Mouse (Mus musculus) intestine, embryonic 15.5 days (tissue): ENCODE results near the gene Grid2. TPM values are rescaled to one million over a fixed set of nuclear protein-coding genes. Genes with fewer than 3 reads are reported as not detected.

ENCODE experiments used
- ATAC-seq: fragments of 200-750 bp; cut with Nextera tagmentation; 2 replicates; pipeline ENCODE4 v1.8.0; 2017; ENCODE audit warnings: moderate TSS enrichment, moderate library complexity
- H3K27ac ChIP-seq: fragments of 300-500 bp; sonication (generic); 2 replicates; pipeline ENCODE4 v1.5.1; 2015; ENCODE audit warnings: mild to moderate bottlenecking, inconsistent platforms
- H3K27me3 ChIP-seq: fragments of 300-500 bp; sonication (generic); replicated peaks from 2 replicates; pipeline ENCODE4 v1.6.1; 2015; ENCODE audit warnings: inconsistent platforms
- H3K36me3 ChIP-seq: fragments of 300-500 bp; sonication (generic); 2 replicates; pipeline ENCODE4 v1.6.1; 2015; ENCODE audit warnings: inconsistent platforms
- H3K4me1 ChIP-seq: fragments of 300-500 bp; sonication (generic); replicated peaks from 2 replicates; pipeline ENCODE4 v1.6.1; 2015; ENCODE audit warnings: inconsistent platforms
- H3K4me2 ChIP-seq: fragments of 300-500 bp; sonication (generic); replicated peaks from 2 replicates; pipeline ENCODE4 v1.6.1; 2015; ENCODE audit warnings: mild to moderate bottlenecking, inconsistent platforms
- H3K4me3 ChIP-seq: fragments of 300-500 bp; sonication (generic); replicated peaks from 2 replicates; pipeline ENCODE4 v1.5.1; 2015; ENCODE audit warnings: inconsistent platforms
- H3K9ac ChIP-seq: fragments of 300-500 bp; sonication (generic); 2 replicates; pipeline ENCODE4 v1.6.1; 2015; ENCODE audit warnings: inconsistent platforms
- H3K9me3 ChIP-seq: fragments of 300-500 bp; sonication (generic); 2 replicates; pipeline ENCODE4 v1.6.1; 2016; ENCODE audit warnings: inconsistent platforms
- WGBS: fragments of 180-500 bp; shearing (Covaris S2); methylation state at CpG from one replicate; pipeline ENCODE4 v1.1.7; 2015; 5-methylcytosine and 5-hydroxymethylcytosine counted together
- polyA plus RNA-seq: library from polyadenylated mRNA; unstranded; fragments of >200 nt; fragmentation: Nextera tagmentation; extraction: Ambion mirVana; gene quantifications from 2 replicates; pipeline ENCODE4 v1.2.1, GENCODE M21; 2015

Gene Grid2
- polyA plus RNA-seq, 1 experiment from 2014 or later: 0.72 TPM

- 97% methylated on average over 1 of the region's 1 CpGs for WGBS
- H3K9me3 ChIP-seq: no peaks in the 10 kb centered on the region
- ATAC-seq: no peak
These were observed 446.0 kb downstream of the Grid2 start for GRCm38 (mm10) chr6:63701684-63702083.

GRCm38 (mm10) chr6:63733740-63734139 is 478.1 kb downstream of the Grid2 start:
- no peak overlapping the region for H3K27ac ChIP-seq
- no peak overlapping the region for H3K4me2 ChIP-seq
- no peak for ATAC-seq
- no peaks in the 10 kb centered on the region for H3K4me1 ChIP-seq
- H3K27me3 ChIP-seq: no peaks in the 10 kb centered on the region
- H3K9ac ChIP-seq: no peak overlapping the region
- H3K36me3 ChIP-seq: no peaks in the 10 kb centered on the region
- no peaks in the 10 kb centered on the region for H3K9me3 ChIP-seq
- H3K4me3 ChIP-seq: no peak overlapping the region
- 77% methylated on average over 2 of the region's 2 CpGs for WGBS

More at GRCm38 (mm10) chr6:63701684-63702083, 446.0 kb downstream of the Grid2 start:
- Histone ChIP-seq H3K36me3 (no peaks in the 10 kb centered on the region), H3K9ac (no peak overlapping the region), H3K27ac (no peak overlapping the region), H3K4me3 (no peak overlapping the region), H3K4me1 (no peaks in the 10 kb centered on the region), H3K27me3 (no peaks in the 10 kb centered on the region), H3K4me2 (no peak overlapping the region)

GRCm38 (mm10) chr6:63762535-63762934 is 506.9 kb downstream of the Grid2 start:
- no peaks in the 10 kb centered on the region for H3K9me3 ChIP-seq
- no peaks in the 10 kb centered on the region for H3K36me3 ChIP-seq
- no peak overlapping the region for H3K4me2 ChIP-seq
- no peak overlapping the region for H3K27ac ChIP-seq
- WGBS: 84% methylated on average over 2 of the region's 2 CpGs
- no peak for ATAC-seq
- H3K4me1 ChIP-seq: no peaks in the 10 kb centered on the region
- no peak overlapping the region for H3K9ac ChIP-seq
- no peak overlapping the region for H3K4me3 ChIP-seq
- H3K27me3 ChIP-seq: no peaks in the 10 kb centered on the region

GRCm38 (mm10) chr6:63794679-63795078 is 539.0 kb downstream of the Grid2 start:
- Histone ChIP-seq H3K9ac (no peak overlapping the region), H3K4me1 (no peaks in the 10 kb centered on the region), H3K36me3 (no peaks in the 10 kb centered on the region), H3K27ac (no peak overlapping the region), H3K27me3 (no peaks in the 10 kb centered on the region), H3K4me3 (no peak overlapping the region), H3K9me3 (no peaks in the 10 kb centered on the region), H3K4me2 (no peak overlapping the region)
- no peak for ATAC-seq

- H3K27ac ChIP-seq: no peak overlapping the region
- no peak overlapping the region for H3K4me3 ChIP-seq
- no peaks in the 10 kb centered on the region for H3K4me1 ChIP-seq
- no peaks in the 10 kb centered on the region for H3K27me3 ChIP-seq
- 49% methylated on average over 5 of the region's 5 CpGs for WGBS
- H3K4me2 ChIP-seq: no peak overlapping the region
- no peaks in the 10 kb centered on the region for H3K9me3 ChIP-seq
- no peak for ATAC-seq
- H3K36me3 ChIP-seq: no peaks in the 10 kb centered on the region
- H3K9ac ChIP-seq: no peak overlapping the region
These were observed 564.6 kb downstream of the Grid2 start for GRCm38 (mm10) chr6:63820236-63820635.

GRCm38 (mm10) chr6:63862628-63863027 is 607.0 kb downstream of the Grid2 start:
- H3K27me3 ChIP-seq: no peaks in the 10 kb centered on the region
- H3K9ac ChIP-seq: no peak overlapping the region
- no peak overlapping the region for H3K27ac ChIP-seq
- 23% methylated on average over 2 of the region's 2 CpGs for WGBS
- H3K36me3 ChIP-seq: no peaks in the 10 kb centered on the region
- H3K4me1 ChIP-seq: no peaks in the 10 kb centered on the region
- no peak overlapping the region for H3K4me2 ChIP-seq
- no peak for ATAC-seq
- no peaks in the 10 kb centered on the region for H3K9me3 ChIP-seq
- H3K4me3 ChIP-seq: no peak overlapping the region

- H3K9me3 ChIP-seq: no peaks in the 10 kb centered on the region
- no peak overlapping the region for H3K4me3 ChIP-seq
- H3K9ac ChIP-seq: no peak overlapping the region
- H3K4me2 ChIP-seq: no peak overlapping the region
- no peak for ATAC-seq
- no peaks in the 10 kb centered on the region for H3K27me3 ChIP-seq
- no peaks in the 10 kb centered on the region for H3K4me1 ChIP-seq
- H3K27ac ChIP-seq: no peak overlapping the region
- 68% methylated on average over 3 of the region's 3 CpGs for WGBS
- H3K36me3 ChIP-seq: no peaks in the 10 kb centered on the region
These were observed 621.5 kb downstream of the Grid2 start for GRCm38 (mm10) chr6:63877088-63877764.

GRCm38 (mm10) chr6:63877765-63878345 is 622.2 kb downstream of the Grid2 start:
- no peak overlapping the region for H3K27ac ChIP-seq
- WGBS: 59% methylated on average over 6 of the region's 6 CpGs
- no peak overlapping the region for H3K4me3 ChIP-seq
- no peak for ATAC-seq
- H3K9me3 ChIP-seq: no peaks in the 10 kb centered on the region
- no peak overlapping the region for H3K4me2 ChIP-seq
- H3K4me1 ChIP-seq: no peaks in the 10 kb centered on the region
- no peak overlapping the region for H3K9ac ChIP-seq
- H3K36me3 ChIP-seq: no peaks in the 10 kb centered on the region
- H3K27me3 ChIP-seq: no peaks in the 10 kb centered on the region

- H3K27me3 ChIP-seq: no peaks in the 10 kb centered on the region
- no peak overlapping the region for H3K4me2 ChIP-seq
- H3K4me1 ChIP-seq: no peaks in the 10 kb centered on the region
- ATAC-seq: no peak
- H3K36me3 ChIP-seq: no peaks in the 10 kb centered on the region
- no peak overlapping the region for H3K4me3 ChIP-seq
- WGBS: 62% methylated on average over 3 of the region's 3 CpGs
- no peaks in the 10 kb centered on the region for H3K9me3 ChIP-seq
- H3K27ac ChIP-seq: no peak overlapping the region
- H3K9ac ChIP-seq: no peak overlapping the region
These were observed 639.0 kb downstream of the Grid2 start for GRCm38 (mm10) chr6:63894714-63895113.

GRCm38 (mm10) chr6:63898171-63898570 is 642.5 kb downstream of the Grid2 start:
- Histone ChIP-seq H3K9me3 (no peaks in the 10 kb centered on the region), H3K27ac (no peak overlapping the region), H3K4me1 (no peaks in the 10 kb centered on the region), H3K27me3 (no peaks in the 10 kb centered on the region), H3K36me3 (no peaks in the 10 kb centered on the region), H3K9ac (no peak overlapping the region), H3K4me2 (no peak overlapping the region), H3K4me3 (no peak overlapping the region)
- WGBS: 93% methylated on average over 2 of the region's 2 CpGs
- ATAC-seq: no peak

GRCm38 (mm10) chr6:63917035-63917570 is 661.4 kb downstream of the Grid2 start:
- H3K9ac ChIP-seq: no peak overlapping the region
- WGBS: 69% methylated on average over 6 of the region's 6 CpGs
- H3K4me2 ChIP-seq: no peak overlapping the region
- H3K27me3 ChIP-seq: no peaks in the 10 kb centered on the region
- H3K36me3 ChIP-seq: no peaks in the 10 kb centered on the region
- ATAC-seq: no peak
- no peaks in the 10 kb centered on the region for H3K4me1 ChIP-seq
- H3K27ac ChIP-seq: no peak overlapping the region
- H3K4me3 ChIP-seq: no peak overlapping the region
- H3K9me3 ChIP-seq: no peaks in the 10 kb centered on the region

GRCm38 (mm10) chr6:63921951-63922350 is 666.3 kb downstream of the Grid2 start:
- H3K4me2 ChIP-seq: no peak overlapping the region
- 90% methylated on average over 6 of the region's 6 CpGs for WGBS
- no peak for ATAC-seq
- H3K9ac ChIP-seq: no peak overlapping the region
- H3K4me1 ChIP-seq: no peaks in the 10 kb centered on the region
- no peak overlapping the region for H3K4me3 ChIP-seq
- H3K36me3 ChIP-seq: no peaks in the 10 kb centered on the region
- H3K9me3 ChIP-seq: no peaks in the 10 kb centered on the region
- H3K27ac ChIP-seq: no peak overlapping the region
- H3K27me3 ChIP-seq: no peaks in the 10 kb centered on the region

- Histone ChIP-seq H3K4me3 (no peak overlapping the region), H3K4me2 (no peak overlapping the region), H3K36me3 (no peaks in the 10 kb centered on the region), H3K27me3 (no peaks in the 10 kb centered on the region), H3K9ac (no peak overlapping the region), H3K4me1 (no peaks in the 10 kb centered on the region), H3K9me3 (no peaks in the 10 kb centered on the region), H3K27ac (no peak overlapping the region)
- no peak for ATAC-seq
These were observed 675.5 kb downstream of the Grid2 start for GRCm38 (mm10) chr6:63931201-63931600.
